Mouse (Mus musculus) CD4-positive, CD25-positive, alpha-beta regulatory T cell, adult 4 months (primary cell): ENCODE data around the gene Irx3. TPM values are rescaled to one million over a fixed set of nuclear protein-coding genes. Genes with fewer than 3 reads are reported as not detected.

Source experiments
- ATAC-seq: one replicate; pipeline ENCODE4 v1.8.0; 2017
- polyA plus RNA-seq, 2 experiments: library from polyadenylated mRNA; unstranded; fragments of 100-300 nt; shearing (Covaris generic); gene quantifications; one replicate each; pipeline ENCODE4 v1.2.1; 2017

Irx3 gene
- polyA plus RNA-seq, 2 experiments from 2014 or later: not detected

- no peak for ATAC-seq
These were observed 1.2 kb downstream of the Irx3 start for GRCm38 (mm10) chr8:91800523-91801240.

GRCm38 (mm10) chr8:91799681-91800522 is 2.0 kb downstream of the Irx3 start:
- no peak for ATAC-seq

DNA sequence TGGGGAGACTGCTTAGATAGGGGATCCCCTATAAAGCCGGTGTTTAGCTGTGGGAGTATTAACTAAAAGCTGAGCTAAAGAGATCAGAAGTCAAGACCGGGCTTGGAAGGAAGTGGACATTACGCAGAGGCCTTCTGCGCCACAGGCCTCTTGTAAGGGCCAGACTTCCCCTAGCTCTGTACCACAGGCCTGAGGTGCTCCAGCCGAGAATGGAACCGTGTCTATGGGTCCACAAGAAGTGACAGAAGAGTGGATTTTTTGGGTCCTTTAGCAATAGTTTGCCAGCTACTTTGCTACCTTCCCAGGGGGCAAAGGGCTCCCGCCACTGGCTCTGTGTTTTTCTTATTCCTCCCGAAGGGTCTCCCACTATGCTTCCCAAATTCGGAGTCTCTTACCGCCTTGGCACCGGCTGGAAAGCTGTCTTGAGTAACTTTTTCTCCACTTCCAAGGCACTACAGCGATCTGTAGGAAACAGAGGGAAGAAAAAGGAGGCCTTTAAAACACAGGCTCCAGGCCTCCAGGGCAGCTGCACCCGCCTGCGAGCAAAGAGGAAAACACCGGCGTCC is 2.8 kb downstream of the Irx3 start:
- ATAC-seq: no peak

- ATAC-seq: no peak
These were observed 4.1 kb downstream of the Irx3 start for GRCm38 (mm10) chr8:91797626-91798271.

DNA sequence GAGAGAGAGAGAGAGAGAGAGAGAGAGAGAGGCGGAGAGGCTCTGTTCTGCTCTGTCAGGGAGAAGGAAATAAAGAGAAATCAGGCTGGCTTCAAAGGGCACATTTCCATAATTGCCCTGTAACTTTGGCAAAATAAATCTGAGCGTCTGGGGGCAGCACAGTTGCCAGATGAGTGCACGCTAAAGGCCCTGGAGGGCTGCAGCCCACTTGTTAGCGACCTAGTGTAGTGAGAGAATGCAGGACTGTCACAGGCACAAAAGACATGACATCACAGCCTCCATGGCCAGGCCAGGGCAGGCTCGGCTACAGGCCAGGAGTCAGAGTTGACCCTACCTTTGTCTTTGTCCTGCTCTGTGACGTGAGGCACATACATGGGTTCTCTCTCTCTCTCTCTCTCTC is 8.0 kb downstream of the Irx3 start:
- ATAC-seq: no peak

DNA sequence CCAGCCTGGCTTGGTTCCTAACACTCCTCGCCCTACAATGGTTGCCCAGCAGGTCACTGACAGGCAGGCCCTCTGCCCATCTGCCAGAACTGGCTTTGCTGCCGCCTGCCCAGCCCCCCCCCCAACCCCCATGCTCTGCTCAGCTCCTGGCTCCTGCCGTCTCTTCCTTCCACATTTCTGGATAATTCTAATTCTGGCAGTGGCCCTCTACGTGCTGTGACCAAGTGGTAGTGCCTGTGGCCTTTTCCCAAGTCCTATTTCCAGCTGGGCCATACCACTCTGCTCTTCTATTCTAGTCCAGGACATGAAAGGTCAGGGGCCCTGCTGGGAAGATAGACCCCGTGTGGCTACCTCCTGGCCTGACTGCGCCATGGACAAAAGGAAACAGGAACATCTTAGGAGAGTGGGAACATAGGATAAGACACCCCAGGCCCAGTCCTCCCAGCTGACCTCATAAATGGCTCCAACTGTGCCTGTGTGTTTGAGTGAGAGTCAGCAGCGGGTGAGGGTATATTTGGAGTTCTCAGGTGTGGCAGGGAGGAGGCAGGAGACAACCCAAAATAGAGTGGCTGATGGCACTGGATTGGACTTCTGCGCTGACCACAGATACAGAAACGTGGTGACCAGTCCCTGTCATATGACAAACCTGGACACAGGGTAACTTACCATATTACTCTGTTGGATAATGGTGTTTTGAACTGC is 14.5 kb downstream of the Irx3 start:
- ATAC-seq: no peak

DNA sequence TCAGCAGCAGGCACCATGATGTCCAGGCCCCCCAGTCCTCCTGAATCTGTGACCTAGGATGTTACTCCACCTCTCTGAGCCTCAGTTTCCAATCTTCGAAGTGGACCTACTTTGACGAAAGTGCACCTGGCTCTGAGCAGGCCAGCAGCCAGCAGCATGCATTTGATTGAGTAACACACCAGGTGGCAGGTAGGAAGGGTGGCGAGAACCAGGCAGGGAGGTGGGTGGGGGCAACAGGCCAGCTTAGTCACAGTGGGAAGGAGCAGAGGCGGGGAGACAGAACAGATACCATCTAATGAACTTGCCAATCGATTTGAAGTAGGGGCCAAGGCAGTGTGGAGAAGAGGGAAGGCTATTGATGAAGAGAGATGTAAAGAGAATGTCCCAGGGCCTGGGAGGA is 18.9 kb downstream of the Irx3 start:
- no peak for ATAC-seq

GRCm38 (mm10) chr8:91782201-91782600 is 19.7 kb downstream of the Irx3 start:
- ATAC-seq: no peak

DNA sequence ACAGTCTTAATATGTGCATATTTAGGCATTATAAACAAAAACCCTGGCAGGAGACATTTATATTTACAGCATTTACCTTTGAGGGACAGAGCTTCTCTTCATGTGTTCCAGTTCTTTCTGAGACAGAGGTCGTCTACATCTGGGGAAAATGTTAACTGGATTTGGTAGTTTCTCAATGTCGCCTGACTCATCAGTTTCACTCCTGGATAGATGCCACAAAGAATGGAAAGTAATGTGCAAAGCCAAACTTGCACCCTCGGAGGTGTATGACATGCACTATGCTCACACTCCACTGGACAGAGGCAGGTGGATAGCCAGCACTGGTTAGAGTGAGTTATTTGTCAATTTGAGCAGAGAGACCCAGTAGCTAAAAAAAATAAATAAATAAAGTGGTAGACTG is 21.2 kb downstream of the Irx3 start:
- ATAC-seq: no peak

DNA sequence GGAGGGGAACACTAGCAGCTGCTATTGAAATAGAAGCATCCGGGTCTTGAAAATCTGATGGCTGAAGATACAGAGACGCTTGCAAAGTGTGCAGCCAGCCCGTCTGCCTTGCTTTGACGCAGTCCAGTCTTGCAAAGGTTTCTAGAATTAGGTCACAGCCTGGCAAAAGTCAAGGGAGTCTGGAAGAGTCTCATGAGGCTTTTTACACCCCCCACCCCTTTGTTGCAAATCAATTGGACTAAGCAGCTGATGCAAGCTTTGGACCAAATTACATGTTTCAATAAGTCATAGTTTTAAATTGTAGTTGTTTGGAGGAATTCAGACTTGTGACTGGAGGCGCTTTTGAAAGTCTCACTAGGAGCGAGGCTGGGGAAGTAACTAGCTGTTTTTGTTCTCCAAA is 33.0 kb downstream of the Irx3 start:
- ATAC-seq: no peak

DNA sequence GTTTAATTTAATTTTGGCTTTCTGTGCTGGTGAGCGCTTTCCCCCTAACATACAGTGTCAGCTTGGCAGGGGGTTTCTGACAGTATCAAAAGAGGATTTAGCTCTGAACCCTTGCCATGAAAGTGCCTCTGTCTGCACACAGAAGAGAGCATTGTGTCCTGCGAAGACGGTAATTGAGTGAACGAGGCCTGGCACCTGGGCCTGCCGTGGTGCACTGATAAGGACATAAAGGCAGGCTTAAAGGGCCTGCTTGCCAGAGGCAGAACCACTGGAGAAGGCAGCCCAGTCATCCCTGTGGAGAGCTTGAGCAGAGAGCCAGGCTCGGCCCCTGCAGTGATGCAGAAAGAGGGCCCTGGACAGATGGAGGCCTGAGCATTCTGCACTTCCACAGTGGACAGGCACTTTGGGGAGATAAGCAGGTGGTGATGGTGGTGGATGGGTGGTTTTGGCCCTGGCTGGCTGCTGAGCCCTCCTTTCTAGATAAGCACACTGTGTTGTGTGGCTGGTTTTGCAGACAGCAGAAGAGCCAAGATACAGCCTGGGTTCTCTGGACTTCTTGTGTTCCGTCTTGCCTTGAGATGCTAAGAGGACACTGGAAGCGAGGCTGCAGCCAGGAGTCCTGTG is 36.3 kb downstream of the Irx3 start:
- ATAC-seq: no peak

GRCm38 (mm10) chr8:91755566-91755965 is 46.3 kb downstream of the Irx3 start:
- no peak for ATAC-seq

- ATAC-seq: no peak
These were observed 46.8 kb downstream of the Irx3 start for GRCm38 (mm10) chr8:91755062-91755461.

GRCm38 (mm10) chr8:91750794-91751125 is 51.1 kb downstream of the Irx3 start:
- no peak for ATAC-seq

DNA sequence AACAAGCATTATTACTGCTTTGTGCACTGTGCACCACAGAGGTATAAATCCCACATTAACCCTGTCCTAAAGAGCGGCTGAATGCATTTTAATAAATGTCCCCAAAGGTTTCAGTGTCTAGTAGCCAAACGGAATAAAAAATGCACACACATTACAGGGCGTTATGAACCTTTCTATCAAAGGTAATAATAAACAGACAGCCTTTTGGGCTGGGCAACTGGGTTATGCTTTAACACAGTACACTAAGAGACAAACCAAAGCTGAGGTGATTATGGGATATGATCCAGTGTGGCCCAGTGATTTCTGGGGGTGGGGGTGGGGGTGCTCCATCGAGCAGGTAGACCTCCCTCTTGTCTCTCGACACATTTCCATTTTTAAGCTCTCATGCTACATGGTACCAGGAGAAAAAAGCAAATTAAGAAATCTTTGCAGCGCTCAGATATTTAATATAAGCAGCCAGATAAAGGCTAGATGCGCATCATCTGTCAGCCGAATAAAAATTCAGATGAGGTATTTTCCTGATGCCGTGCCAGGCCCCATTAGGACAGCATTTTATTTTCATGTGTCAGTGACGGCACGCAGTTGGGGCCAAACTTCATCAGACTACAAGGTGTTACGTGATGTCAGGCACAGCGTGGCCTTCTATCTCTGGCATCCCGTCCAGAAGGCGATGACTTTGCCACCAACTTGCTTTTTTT is 51.6 kb downstream of the Irx3 start:
- no peak for ATAC-seq

GRCm38 (mm10) chr8:91749412-91749811 is 52.5 kb downstream of the Irx3 start:
- ATAC-seq: no peak
